Mouse (Mus musculus) CH12.LX (cell line): Measurements from ENCODE around the gene Hapln1.

ENCODE experiments used
- E2F4 ChIP-seq: IDR thresholded peaks from 2 replicates; pipeline ENCODE4 v1.6.1; 2011; ENCODE audit warnings: low read depth, low read length, improper control_type of control experiment; ENCODE audit not compliant: insufficient replicate concordance
- EP300 ChIP-seq: IDR thresholded peaks from 2 replicates; pipeline ENCODE4 v1.6.1; 2011; ENCODE audit warnings: low read length, improper control_type of control experiment
- MEF2A ChIP-seq: IDR thresholded peaks from 2 replicates; pipeline ENCODE4 v1.6.1; 2014; ENCODE audit warnings: low read depth, mild to moderate bottlenecking, inconsistent platforms, low read length, improper control_type of control experiment, borderline replicate concordance

DNA sequence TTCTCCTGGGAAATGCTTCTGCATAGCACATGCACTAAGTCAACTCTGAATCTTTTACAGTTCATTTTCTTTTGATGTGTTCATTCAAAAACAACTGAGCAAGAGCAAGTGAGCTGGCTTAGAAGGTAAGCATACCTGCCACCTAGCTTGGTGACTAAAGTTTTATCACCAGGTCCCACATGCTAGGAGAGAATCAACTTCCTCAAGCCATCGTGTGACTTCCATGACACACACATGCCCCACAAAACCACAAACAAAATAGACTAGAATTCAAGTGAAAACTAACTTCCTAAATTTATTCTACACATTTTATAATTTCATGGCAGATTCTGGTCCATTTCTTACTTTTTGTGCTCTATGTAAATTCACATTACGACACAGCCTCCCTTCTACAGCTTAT lies 113.7 kb downstream of the Hapln1 start:
- TF ChIP-seq EP300 (no peak), E2F4 (no peak), MEF2A (no peak)
